Comparison of ENCODE assay signal across 33 mouse cellular contexts in genomic region chr9:14062706-14063105, GRCm38 (mm10).
"Had no signal": no experiment of that assay in that cellular context is flagged by ENCODE, and none has a peak within 500 bp of the region (broad histone marks: within the 10 kb centered on the region; RNA-seq: fewer than 3 reads in every experiment).

No protein-coding gene starts in this region.

- H3K4me1 ChIP-seq: liver, embryonic 12.5 days; liver, embryonic 13.5 days; liver, embryonic 15.5 days; lung, embryonic 15.5 days; neural tube, embryonic 12.5 days had no signal

- H3K27ac ChIP-seq: limb, embryonic 10.5 days; limb, embryonic 12.5 days; limb, embryonic 13.5 days; limb, embryonic 15.5 days; liver, embryonic 12.5 days; liver, embryonic 13.5 days; liver, embryonic 14.5 days; liver, embryonic 15.5 days; lung, embryonic 15.5 days; macrophage; midbrain, embryonic 10.5 days; midbrain, embryonic 12.5 days; midbrain, embryonic 13.5 days; midbrain, embryonic 15.5 days; neural tube, embryonic 12.5 days; neural tube, embryonic 13.5 days had no signal

- H3K27me3 ChIP-seq: limb, embryonic 12.5 days; limb, embryonic 13.5 days; limb, embryonic 15.5 days; liver, embryonic 12.5 days; liver, embryonic 13.5 days; liver, embryonic 15.5 days; lung, embryonic 15.5 days; midbrain, embryonic 12.5 days; midbrain, embryonic 13.5 days; midbrain, embryonic 15.5 days; neural tube, embryonic 12.5 days; neural tube, embryonic 13.5 days had no signal

- H3K9me3 ChIP-seq: liver, embryonic 13.5 days; liver, embryonic 15.5 days; midbrain, embryonic 12.5 days had no signal

- ATAC-seq: liver, embryonic 12.5 days; liver, postnatal 0 days; lung, postnatal 0 days; midbrain, embryonic 13.5 days; midbrain, embryonic 15.5 days; midbrain, embryonic 16.5 days had no signal

- H3K9ac ChIP-seq: limb, embryonic 12.5 days; limb, embryonic 13.5 days; limb, embryonic 15.5 days; liver, embryonic 12.5 days; liver, embryonic 13.5 days; liver, embryonic 14.5 days; liver, embryonic 15.5 days; liver, postnatal 0 days; lung, embryonic 14.5 days; lung, embryonic 15.5 days; midbrain, embryonic 12.5 days; midbrain, embryonic 13.5 days; midbrain, embryonic 15.5 days; neural tube, embryonic 12.5 days; neural tube, embryonic 13.5 days had no signal

- H3K4me3 ChIP-seq: limb, embryonic 10.5 days; limb, embryonic 12.5 days; limb, embryonic 13.5 days; limb, embryonic 15.5 days; liver, embryonic 12.5 days; liver, embryonic 13.5 days; liver, embryonic 15.5 days; lung, embryonic 15.5 days; megakaryocyte, embryonic 14.5 days; midbrain, embryonic 10.5 days; midbrain, embryonic 12.5 days; midbrain, embryonic 13.5 days; midbrain, embryonic 15.5 days; myocyte; neural tube, embryonic 12.5 days; neural tube, embryonic 13.5 days had no signal

- H3K4me2 ChIP-seq: limb, embryonic 12.5 days; limb, embryonic 13.5 days; limb, embryonic 15.5 days; liver, embryonic 11.5 days; liver, embryonic 12.5 days; liver, embryonic 13.5 days; liver, embryonic 15.5 days; lung, embryonic 14.5 days; lung, embryonic 15.5 days; midbrain, embryonic 11.5 days; midbrain, embryonic 12.5 days; midbrain, embryonic 13.5 days; midbrain, embryonic 15.5 days; neural tube, embryonic 12.5 days; neural tube, embryonic 13.5 days had no signal

- DNase-seq: left cerebral cortex, postnatal 4 days; liver; liver, embryonic 13.5 days; liver, postnatal 0 days; lung, adult 18-20 months; lung, adult 2 months; lung, embryonic 14.5 days; lung, postnatal 10 days; lung, postnatal 14 days; lung, postnatal 36 days; lung, postnatal 4 days; midbrain, embryonic 14.5 days had no signal

- H3K36me3 ChIP-seq: limb, embryonic 10.5 days; limb, embryonic 12.5 days; limb, embryonic 15.5 days; liver, embryonic 12.5 days; liver, embryonic 13.5 days; liver, embryonic 15.5 days; lung, embryonic 15.5 days; midbrain, embryonic 10.5 days; midbrain, embryonic 12.5 days; midbrain, embryonic 13.5 days; midbrain, embryonic 15.5 days; neural tube, embryonic 12.5 days; neural tube, embryonic 13.5 days had no signal
